8 mouse cellular contexts compared by ENCODE assay signal in genomic region chr6:116193394-116194393, GRCm38 (mm10). TPM values are rescaled to one million over a fixed set of nuclear protein-coding genes. Genes with fewer than 3 reads are reported as not detected.
DNase-seq lines count a peak whose midpoint lies in the region; ATAC-seq and TF ChIP-seq lines count a peak whose summit lies in the region.

TSS of gene Tmcc1 (minus strand) at chr6:116193486.

- peak within 1 kb of the TSS; percentile 87 for H3K27ac ChIP-seq in heart, embryonic 12.5 days (ENCODE audit: poor library complexity, severe bottlenecking)
- H3K27ac ChIP-seq in kidney, postnatal 0 days = peak within 1 kb of the TSS; percentile 87
- H3K27ac ChIP-seq in liver, embryonic 11.5 days (ENCODE audit: low read depth, low read length) = peak within 1 kb of the TSS; percentile 75
- peak within 1 kb of the TSS; percentile 71 for H3K27ac ChIP-seq in stomach, embryonic 14.5 days (ENCODE audit: low read length)

- H3K4me1 ChIP-seq in heart, embryonic 12.5 days (replicated peaks) = peaks cover 12% of the 10 kb centered on the region
- H3K4me1 ChIP-seq in kidney, postnatal 0 days (replicated peaks; ENCODE audit: insufficient read depth, low read length) = peaks cover 4% of the 10 kb centered on the region; the same call in 1 of the 2 replicates
- H3K4me1 ChIP-seq in liver, embryonic 11.5 days (replicated peaks; ENCODE audit: control insufficient read depth, insufficient read depth, low read length) = peaks cover 6% of the 10 kb centered on the region
- peaks cover 4% of the 10 kb centered on the region; the same call in 1 of the 2 replicates for H3K4me1 ChIP-seq in stomach, embryonic 14.5 days (ENCODE audit: control insufficient read depth, insufficient read depth, low read length)

- H3K9ac ChIP-seq in heart, embryonic 12.5 days = peak within 1 kb of the TSS; percentile 97
- peak within 1 kb of the TSS; percentile 88 for H3K9ac ChIP-seq in kidney, postnatal 0 days (ENCODE audit: low read depth, low read length)
- H3K9ac ChIP-seq in liver, embryonic 11.5 days (ENCODE audit: low read depth, low read length) = peak within 1 kb of the TSS; percentile 74
- peak within 1 kb of the TSS; percentile 83 for H3K9ac ChIP-seq in stomach, embryonic 14.5 days (replicated peaks; ENCODE audit: low read depth, low read length)

- no peaks in the 10 kb centered on the region for H3K36me3 ChIP-seq in heart, embryonic 12.5 days
- H3K36me3 ChIP-seq in kidney, postnatal 0 days (ENCODE audit: insufficient read depth, low read length) = no peaks in the 10 kb centered on the region
- no peaks in the 10 kb centered on the region for H3K36me3 ChIP-seq in liver, embryonic 11.5 days (ENCODE audit: control insufficient read depth, insufficient read depth, low read length)
- H3K36me3 ChIP-seq in stomach, embryonic 14.5 days (ENCODE audit: control insufficient read depth, insufficient read depth, low read length) = no peaks in the 10 kb centered on the region

- H3K4me2 ChIP-seq in heart, embryonic 12.5 days = peak within 1 kb of the TSS; percentile 94
- H3K4me2 ChIP-seq in kidney, postnatal 0 days (ENCODE audit: low read length) = peak within 1 kb of the TSS; percentile 85
- peak within 1 kb of the TSS; percentile 84 for H3K4me2 ChIP-seq in liver, embryonic 11.5 days
- H3K4me2 ChIP-seq in stomach, embryonic 14.5 days (replicated peaks; ENCODE audit: low read depth, low read length) = peak within 1 kb of the TSS; percentile 60

- H3K4me3 ChIP-seq in heart, embryonic 12.5 days = peak within 1 kb of the TSS; percentile 97
- H3K4me3 ChIP-seq in kidney, postnatal 0 days (replicated peaks; ENCODE audit: low read depth, low read length) = peak within 1 kb of the TSS; percentile 74
- H3K4me3 ChIP-seq in liver, embryonic 11.5 days (ENCODE audit: low read depth, low read length) = peak within 1 kb of the TSS; percentile 82
- peak within 1 kb of the TSS; percentile 89 for H3K4me3 ChIP-seq in stomach, embryonic 14.5 days (ENCODE audit: low read depth, low read length)

- H3K9me3 ChIP-seq in heart, embryonic 12.5 days (replicated peaks) = no peaks in the 10 kb centered on the region
- H3K9me3 ChIP-seq in kidney, postnatal 0 days (replicated peaks; ENCODE audit: low read length) = no peaks in the 10 kb centered on the region
- no peaks in the 10 kb centered on the region for H3K9me3 ChIP-seq in liver, embryonic 11.5 days (ENCODE audit: control insufficient read depth, low read length)
- H3K9me3 ChIP-seq in stomach, embryonic 14.5 days (ENCODE audit: control insufficient read depth, low read depth, low read length) = no peaks in the 10 kb centered on the region

- H3K27me3 ChIP-seq in heart, embryonic 12.5 days (replicated peaks) = no peaks in the 10 kb centered on the region
- H3K27me3 ChIP-seq in kidney, postnatal 0 days (ENCODE audit: insufficient read depth, low read length) = no peaks in the 10 kb centered on the region
- no peaks in the 10 kb centered on the region for H3K27me3 ChIP-seq in liver, embryonic 11.5 days (replicated peaks; ENCODE audit: control insufficient read depth, insufficient read depth, low read length)
- H3K27me3 ChIP-seq in stomach, embryonic 14.5 days (ENCODE audit: control insufficient read depth, insufficient read depth, low read length) = no peaks in the 10 kb centered on the region

- WGBS in heart, embryonic 12.5 days = under 1% methylated on average over 60 of the region's 68 CpGs
- WGBS in kidney, postnatal 0 days = 1% methylated on average over 63 of the region's 68 CpGs
- WGBS in liver, embryonic 11.5 days = 1% methylated on average over 44 of the region's 68 CpGs
- 1% methylated on average over 57 of the region's 68 CpGs for WGBS in stomach, embryonic 14.5 days

- peak; percentile 36; the same call in 1 of the 2 replicates for TF ChIP-seq CTCF in kidney, postnatal 0 days (IDR thresholded peaks at IDR 0.05; ENCODE audit: low read depth)

- peak; percentile 98 for DNase-seq in CD4-positive helper T cell, adult 2 months (ENCODE audit: low read depth, low spot score)
- peak; percentile 84 for DNase-seq in brain, embryonic 18.5 days (ENCODE audit: low read depth, low spot score)
- peak; percentile 95 for DNase-seq in kidney, postnatal 0 days (ENCODE audit: low spot score)
- peak; percentile 99 for DNase-seq in liver, embryonic 11.5 days (ENCODE audit: low spot score)
- peak; percentile 99 for DNase-seq in naive thymus-derived CD4-positive, alpha-beta T cell, adult 2 months (ENCODE audit: low read depth)

- peak; percentile 92 for ATAC-seq in erythroid progenitor cell, adult 5-6 weeks (replicated peaks; ENCODE audit: low FRiP score, poor library complexity, severe bottlenecking)
- peak; percentile 97 for ATAC-seq in heart, embryonic 12.5 days (ENCODE audit: insufficient number of reproducible peaks, low FRiP score)
- ATAC-seq in kidney, postnatal 0 days (replicated peaks; ENCODE audit: low FRiP score, low read depth) = peak; percentile 92
- peak; percentile 94 for ATAC-seq in liver, embryonic 11.5 days (replicated peaks; ENCODE audit: low FRiP score)
- ATAC-seq in stomach, embryonic 14.5 days (ENCODE audit: insufficient number of reproducible peaks, insufficient read depth, low FRiP score, low read depth) = peak; percentile 93

RNA-seq across cellular contexts. Expression of gene Tmcc1, which starts in this region (rescaled TPM):
- 10.5 and 12.6 TPM in 2 replicates for total RNA-seq in erythroid progenitor cell, adult 5-6 weeks (2015; ENCODE audit: low replicate concordance)
- 11.0 and 13.5 TPM in 2 replicates for total RNA-seq in erythroid progenitor cell, adult 5-6 weeks (2017; ENCODE audit: low replicate concordance)
- 11.0 and 13.1 TPM in 2 replicates for polyA plus RNA-seq in heart, embryonic 12.5 days (2016; fragmentation: Nextera tagmentation; extraction: Ambion mirVana)
- 6.9 and 7.6 TPM in 2 replicates for polyA plus RNA-seq in kidney, postnatal 0 days (2015; fragmentation: Nextera tagmentation; extraction: Ambion mirVana)
- 7.8 and 8.0 TPM in 2 replicates for polyA plus RNA-seq in liver, embryonic 11.5 days (2014; fragmentation: Nextera tagmentation; extraction: Ambion mirVana)
- polyA plus RNA-seq in stomach, embryonic 14.5 days (2014; fragmentation: Nextera tagmentation; extraction: Ambion mirVana) = 19.3 and 20.5 TPM in 2 replicates

Comparison
In these comparisons a context has a peak if more than half of its experiments do, and no peak if none do; other contexts are left out.
1. Peak in every context shown above with its lines: DNase-seq, ATAC-seq, H3K4me3 ChIP-seq and H3K27ac ChIP-seq.